Mouse (Mus musculus) lung, postnatal 36 days (tissue): ENCODE data around the gene Aldh9a1.
A peak's percentile ranks its signal among the peaks of the same experiment; 100 is the strongest.

ENCODE experiments used
- DNase-seq: peaks from one replicate; pipeline ENCODE4 v3.0.0; 2022; ENCODE audit warnings: mixed read lengths

Aldh9a1 gene

DNA sequence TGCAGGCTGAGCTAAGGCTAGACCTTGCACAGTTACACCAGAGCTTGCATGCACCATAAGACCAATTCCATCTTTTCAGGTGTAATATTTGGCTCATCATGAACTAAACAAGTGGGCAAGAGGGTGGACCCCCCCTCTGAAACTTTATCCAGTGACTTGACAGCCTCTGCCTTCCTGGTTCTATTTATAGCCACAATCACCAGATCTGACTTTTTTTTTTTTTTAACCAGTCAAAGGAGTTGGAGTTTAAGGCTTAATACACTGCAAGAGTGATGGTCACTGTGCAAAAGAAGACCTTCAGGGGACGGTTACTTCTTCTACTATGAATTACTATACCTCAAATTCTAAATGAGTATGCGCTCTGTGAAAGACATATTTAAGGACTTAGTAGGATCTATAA, 35.4 kb downstream of the Aldh9a1 start:
- DNase-seq = no peak

DNA sequence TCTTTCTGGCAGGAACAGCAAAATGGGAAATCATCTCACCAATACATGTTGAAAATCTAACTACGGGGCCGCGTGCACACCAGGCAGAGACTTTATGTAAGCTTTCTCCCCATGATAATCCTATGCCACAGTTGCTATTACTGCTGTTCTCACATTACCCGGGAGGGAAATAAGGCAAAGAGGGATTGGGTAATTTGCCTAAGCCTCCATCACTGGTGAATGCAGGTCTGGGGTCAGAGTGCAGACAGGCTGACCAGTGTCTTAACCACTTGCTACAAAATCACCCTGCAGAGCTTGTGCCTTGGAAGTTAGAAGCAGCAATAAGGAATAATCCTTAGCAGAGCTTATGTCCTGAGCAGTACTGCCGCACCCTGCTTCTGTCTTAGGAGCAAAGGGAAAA, 35.8 kb downstream of the Aldh9a1 start:
- DNase-seq = no peak

- DNase-seq = no peak
These were observed 36.7 kb downstream of the Aldh9a1 start for GRCm38 (mm10) chr1:167386466-167386865.

DNA sequence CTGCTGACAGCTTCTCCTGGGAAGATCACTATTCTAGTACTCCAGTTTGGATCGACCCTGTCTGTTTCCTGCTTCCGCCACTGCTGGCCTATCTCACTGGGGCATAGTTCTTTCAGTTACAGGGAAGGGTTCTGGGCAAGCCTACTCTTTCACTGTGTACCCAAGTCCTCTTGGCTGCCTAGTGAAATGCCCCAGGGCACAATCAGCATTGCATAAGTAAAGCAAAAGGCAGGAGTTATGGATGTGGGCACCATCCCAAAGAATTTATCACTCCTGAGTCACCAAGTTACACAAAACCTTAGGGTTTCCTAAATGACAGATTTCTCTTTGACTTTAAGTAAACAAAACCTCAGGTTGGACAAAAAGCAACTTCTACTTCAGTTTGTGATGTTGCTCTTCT, 37.5 kb downstream of the Aldh9a1 start:
- peak; percentile 73 for DNase-seq

DNA sequence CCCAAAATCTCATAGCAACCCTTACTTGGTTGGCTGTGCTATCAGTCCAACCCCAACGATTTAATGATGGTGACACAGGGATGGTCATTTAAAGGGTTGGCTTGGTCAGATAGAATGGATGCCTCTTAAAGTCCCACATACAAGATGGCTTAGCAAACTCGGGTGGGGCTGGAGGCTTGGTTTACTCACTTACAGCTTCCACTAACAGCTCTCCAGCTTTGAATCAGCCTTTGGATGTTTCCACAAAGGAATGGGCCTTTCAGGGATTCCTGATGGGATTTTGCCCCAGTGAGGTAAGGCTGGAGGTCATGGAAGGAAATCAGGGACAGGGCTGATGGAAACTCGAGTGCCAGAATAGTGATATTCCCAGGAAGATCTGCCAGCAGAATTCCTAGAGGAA, 38.0 kb downstream of the Aldh9a1 start:
- no peak for DNase-seq

GRCm38 (mm10) chr1:167388571-167388970, 38.8 kb downstream of the Aldh9a1 start:
- no peak for DNase-seq

- no peak for DNase-seq
These were observed 39.8 kb downstream of the Aldh9a1 start for GRCm38 (mm10) chr1:167389584-167389983.

DNA sequence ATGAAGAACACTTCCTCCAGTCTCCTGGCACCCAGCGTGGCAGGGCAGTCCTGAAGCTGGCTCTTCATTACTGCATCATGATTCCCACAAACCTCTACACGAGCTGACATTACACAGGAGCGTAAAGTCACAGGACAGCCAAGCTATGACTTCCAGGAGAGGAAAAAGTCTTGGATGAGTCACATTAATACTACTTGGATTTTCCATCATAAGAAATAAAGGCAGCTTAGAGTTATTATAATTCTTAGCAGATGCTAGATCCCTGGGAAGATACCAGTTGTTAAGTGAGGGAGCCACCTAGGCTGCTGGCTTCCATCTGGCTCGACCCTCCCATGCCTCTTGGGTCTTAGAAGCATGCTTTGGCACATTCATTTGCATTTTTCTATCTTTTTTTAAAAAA, 40.6 kb downstream of the Aldh9a1 start:
- no peak for DNase-seq

GRCm38 (mm10) chr1:167391241-167391640, 41.5 kb downstream of the Aldh9a1 start:
- no peak for DNase-seq

DNA sequence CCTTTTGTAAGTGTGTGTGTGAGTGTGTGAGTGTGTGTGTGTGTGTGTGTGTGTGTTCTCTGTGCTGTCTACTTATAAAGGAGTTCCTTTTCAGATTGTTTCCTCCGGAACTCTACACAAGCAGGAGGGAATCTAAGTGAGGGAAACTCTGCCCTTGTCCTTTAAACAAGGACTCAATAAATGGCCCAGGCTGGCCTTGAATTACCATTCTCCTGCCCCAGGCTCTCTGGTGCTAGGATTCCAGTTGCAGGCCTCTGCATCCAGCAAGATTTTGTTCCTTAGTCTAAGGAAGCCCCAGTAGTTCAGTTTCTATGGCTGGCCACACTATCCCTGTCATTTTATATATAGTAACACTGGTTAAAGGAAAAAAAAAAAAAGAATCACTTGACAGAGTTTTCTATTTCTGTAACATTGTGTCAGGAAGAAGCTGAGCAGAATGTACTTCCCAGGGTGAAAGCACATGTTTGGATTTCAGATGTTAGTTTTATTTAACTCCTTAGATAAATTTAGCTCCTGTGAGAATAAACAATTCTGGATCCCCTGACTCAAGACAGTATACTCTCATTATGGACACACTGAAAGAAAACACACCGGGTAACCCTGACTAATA, 42.3 kb downstream of the Aldh9a1 start:
- DNase-seq = no peak

DNA sequence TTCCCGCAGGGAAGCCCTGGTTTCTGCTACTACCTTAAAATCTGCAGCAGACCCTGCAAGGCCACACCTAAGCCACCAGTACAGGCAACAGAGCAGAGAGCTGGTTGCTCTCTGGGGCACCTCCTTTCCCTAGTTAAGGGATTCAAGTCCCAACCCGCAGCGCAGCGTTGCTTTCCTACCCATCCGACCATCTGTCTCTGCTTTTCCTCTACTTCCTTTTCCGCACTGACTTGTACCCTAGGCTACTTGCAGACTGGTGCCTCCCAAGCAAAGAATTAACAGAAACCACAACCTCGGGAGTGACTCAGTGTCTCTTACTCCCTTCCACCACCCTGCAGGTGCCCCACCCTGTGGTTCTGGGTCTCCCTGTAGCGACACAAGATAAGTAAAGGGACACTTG, 42.9 kb downstream of the Aldh9a1 start:
- no peak for DNase-seq

DNA sequence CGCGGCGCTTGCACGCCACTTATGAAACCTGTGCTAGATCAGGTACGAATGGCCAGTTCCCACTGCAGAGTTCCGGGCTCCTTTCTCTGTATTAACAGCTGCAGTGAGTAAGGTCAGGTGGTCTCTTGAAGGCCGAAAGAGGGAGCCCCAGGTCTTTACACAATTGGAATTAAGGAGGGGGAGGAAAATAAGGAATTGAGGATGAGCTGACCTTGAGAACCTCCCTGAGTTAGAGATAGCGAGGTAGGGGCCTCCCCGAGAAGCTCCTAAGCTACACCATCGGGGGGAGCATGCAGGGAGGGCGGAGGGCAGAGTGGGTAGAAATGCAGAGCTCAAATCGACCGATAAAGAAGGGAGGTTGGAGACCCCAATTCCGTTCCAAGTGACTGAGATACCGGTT, 43.5 kb downstream of the Aldh9a1 start:
- DNase-seq = no peak

DNA sequence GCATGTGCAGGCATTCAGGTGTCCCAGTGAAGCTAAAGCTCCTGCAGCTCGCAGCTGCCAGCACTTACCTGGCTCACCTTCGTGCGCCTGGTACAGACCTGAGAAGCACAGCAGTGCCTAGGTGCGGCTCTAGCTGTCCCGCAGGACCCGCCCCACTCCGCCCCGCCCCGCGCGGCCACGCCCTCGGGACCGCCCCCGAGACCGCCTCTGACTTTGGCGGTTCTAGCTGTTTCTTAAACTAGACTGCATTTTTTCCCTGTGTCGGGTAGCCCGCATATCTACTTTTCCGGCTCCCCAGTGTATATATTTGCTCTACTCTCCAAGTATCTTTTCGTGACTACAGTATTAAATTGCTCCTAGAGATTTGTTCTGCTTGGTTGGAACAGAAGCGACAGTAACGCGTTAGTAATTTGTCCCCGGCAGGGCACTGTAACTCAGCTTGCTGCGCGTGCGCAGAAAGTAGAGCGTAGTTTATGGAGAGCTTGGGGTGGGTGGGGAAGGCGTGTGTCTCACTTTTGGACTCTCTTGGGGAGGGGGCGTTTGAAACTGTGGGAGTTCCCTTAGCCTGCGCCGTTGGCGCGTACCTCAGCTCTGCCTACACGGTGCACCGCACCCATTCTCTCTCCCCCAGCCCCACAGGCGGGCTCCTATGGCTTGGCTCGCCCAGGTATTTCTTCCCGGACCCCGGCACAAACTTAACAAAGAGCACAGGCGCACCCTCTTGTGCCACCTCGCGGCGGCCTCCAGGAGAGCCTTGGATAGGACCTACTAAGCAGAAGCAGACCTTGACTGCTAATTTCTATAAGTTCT, 44.1 kb downstream of the Aldh9a1 start, which contains the start of gene Mgst3:
Gene Mgst3 (minus strand): TSS at position 159 of the 810 bp plus-strand sequence.
- peak; percentile 97 for DNase-seq

DNA sequence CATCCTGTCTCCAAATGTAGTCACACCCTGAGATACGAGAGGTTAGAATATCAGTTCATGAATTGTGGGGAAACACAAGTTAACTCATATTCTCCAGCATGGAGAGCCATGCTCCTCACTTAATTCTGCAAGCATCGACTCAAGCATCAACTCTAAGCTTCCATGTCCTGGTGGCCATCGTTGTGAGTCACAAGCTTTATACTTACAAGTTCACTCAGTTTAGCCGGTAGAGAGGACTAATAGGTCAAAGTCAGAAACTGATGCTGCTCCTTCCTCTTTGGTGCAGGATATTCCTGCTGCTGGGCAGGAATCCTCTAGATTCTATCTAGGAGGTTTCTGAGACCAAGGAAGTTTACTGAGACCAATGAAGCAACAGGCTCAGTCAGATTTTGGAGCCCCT, 55.4 kb downstream of the Aldh9a1 start:
- no peak for DNase-seq

DNA sequence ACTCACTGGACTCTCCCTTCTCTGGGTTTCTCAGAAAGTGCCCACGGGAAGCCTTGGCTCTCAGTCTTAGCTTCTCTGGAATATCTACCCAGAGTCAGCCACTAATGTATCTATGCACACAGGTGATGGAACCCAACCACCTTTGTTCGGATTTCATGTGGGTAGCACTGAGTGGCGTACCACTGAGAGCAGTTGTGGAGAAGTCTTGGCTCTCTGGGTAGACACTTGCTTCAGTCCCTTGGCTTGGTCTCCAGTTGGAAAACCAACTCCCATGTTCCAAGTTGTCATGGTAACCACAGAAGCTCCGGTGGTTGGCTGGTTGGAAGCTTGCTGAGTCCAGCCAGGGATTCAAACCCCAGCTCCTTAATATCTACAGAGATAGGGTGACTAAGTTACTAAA, 59.8 kb downstream of the Aldh9a1 start:
- no peak for DNase-seq

DNA sequence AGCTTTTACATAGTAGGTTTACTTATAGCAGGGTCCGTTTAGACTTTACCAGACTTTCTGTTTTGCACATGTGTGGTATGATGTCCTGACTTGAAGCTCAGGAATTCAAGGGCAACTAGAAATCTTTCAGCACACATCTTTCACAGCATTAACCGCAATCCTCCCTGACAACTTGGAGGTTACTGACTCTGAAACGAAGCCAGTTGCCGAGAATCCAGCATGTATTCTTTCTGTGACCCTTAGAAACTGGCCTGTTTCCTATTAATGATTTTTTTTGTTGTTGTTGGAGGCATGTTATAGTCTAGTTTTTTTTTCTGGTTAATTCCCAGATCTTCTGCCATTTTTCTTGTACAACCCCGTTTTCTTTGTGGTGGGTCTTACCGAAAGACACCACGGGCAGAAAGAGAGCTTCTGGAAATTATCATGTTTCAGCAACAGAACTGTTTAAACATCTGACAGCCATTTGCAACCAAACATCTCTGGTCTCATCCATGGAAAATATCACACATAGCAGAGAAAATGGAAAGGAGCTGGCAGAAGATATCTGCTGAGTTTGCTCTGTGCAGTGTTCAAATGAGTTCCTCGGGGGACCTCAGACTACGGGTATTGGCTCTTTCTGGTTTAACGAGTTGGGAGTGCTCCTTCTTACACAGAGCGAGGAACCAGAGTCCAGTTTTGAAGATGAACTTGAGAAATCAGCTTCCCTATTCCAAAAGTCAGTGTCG, 62.4 kb downstream of the Aldh9a1 start:
- DNase-seq = no peak

- DNase-seq = peak; percentile 83
These were observed 65.1 kb downstream of the Aldh9a1 start for GRCm38 (mm10) chr1:167414846-167415245.
